Mouse (Mus musculus): ENCODE measurements at regions not wholly inside any gene's neighbourhood (a gene's known extent, or its start where the extent isn't known, plus 50 kb on each side); places are given as distances from the start of the nearest gene placed in this dataset.

DNA sequence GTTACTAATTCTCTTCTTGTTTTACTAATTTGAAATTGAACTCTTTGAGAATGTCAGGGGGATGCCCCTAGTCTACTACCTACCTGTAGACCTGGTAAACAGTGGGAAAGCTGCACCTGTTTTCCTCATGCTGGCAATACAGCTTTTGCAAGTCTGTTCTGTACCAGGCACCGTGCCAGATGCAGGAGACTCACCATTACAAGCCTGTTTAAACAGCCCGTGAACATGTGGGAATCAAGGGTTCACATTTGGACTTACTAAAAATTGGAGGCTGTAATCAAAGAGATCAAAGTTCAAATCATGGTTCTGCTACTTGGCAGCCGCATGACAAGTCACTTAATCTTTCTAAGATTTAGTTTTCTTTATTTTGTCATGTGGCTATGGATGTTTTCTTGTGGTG lies 56.8 kb upstream of the Rai2 start:
- no peak for TF ChIP-seq CTCF (IDR thresholded peaks at IDR 0.05; ENCODE audit: low read depth)
- H3K9ac ChIP-seq (replicated peaks; ENCODE audit: low read length) = no peak overlapping the region
- no peaks in the 10 kb centered on the region for H3K4me1 ChIP-seq (ENCODE audit: insufficient read depth, low read length)
- no peaks in the 10 kb centered on the region for H3K36me3 ChIP-seq (ENCODE audit: insufficient read depth, low read length)
- no peak overlapping the region for H3K4me2 ChIP-seq (ENCODE audit: low read depth, low read length)
- DNase-seq (ENCODE audit: low spot score) = no peak
- no peak overlapping the region for H3K4me3 ChIP-seq (ENCODE audit: low read length)
- WGBS = 79% methylated on average over 3 of the region's 3 CpGs
- ATAC-seq = no peak
- H3K27ac ChIP-seq = no peak overlapping the region
- H3K27me3 ChIP-seq (ENCODE audit: insufficient read depth, low read length) = no peaks in the 10 kb centered on the region
- H3K9me3 ChIP-seq (ENCODE audit: low read length) = no peaks in the 10 kb centered on the region

DNA sequence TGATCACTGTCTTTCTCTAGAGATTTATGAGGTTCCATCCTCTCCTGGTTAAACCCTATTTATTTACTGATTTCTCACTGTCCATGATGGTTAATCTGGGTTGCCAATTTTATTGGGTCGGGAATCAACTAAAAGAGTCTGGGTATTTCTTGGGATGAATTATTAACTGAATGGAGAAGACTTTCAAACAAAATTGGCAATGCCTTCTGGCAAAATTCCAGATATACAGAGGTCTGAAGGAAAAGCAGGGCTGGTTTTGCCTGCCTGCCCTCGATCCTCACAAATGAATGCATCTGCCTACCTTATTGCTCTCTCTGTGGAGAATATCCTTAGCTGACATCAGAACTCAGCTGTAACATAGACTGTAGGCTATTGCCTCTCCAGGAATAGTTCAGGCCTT lies 54.9 kb upstream of the Rai2 start:
- Histone ChIP-seq H3K9me3 (ENCODE audit: low read length) (no peaks in the 10 kb centered on the region), H3K4me1 (ENCODE audit: insufficient read depth, low read length) (no peaks in the 10 kb centered on the region), H3K4me3 (ENCODE audit: low read length) (no peak overlapping the region), H3K27ac (no peak overlapping the region), H3K9ac (replicated peaks; ENCODE audit: low read length) (no peak overlapping the region), H3K27me3 (ENCODE audit: insufficient read depth, low read length) (no peaks in the 10 kb centered on the region), H3K4me2 (ENCODE audit: low read depth, low read length) (no peak overlapping the region), H3K36me3 (ENCODE audit: insufficient read depth, low read length) (no peaks in the 10 kb centered on the region)
- ATAC-seq (no peak), DNase-seq (ENCODE audit: low spot score) (no peak)
- 68% methylated on average over 2 of the region's 2 CpGs for WGBS
- TF ChIP-seq CTCF (IDR thresholded peaks at IDR 0.05; ENCODE audit: low read depth) = no peak
